Mouse (Mus musculus): ENCODE results near the gene Them5.

The Them5 gene

GRCm38 (mm10) chr3:94341959-94342422, at the start of gene Them5:
Gene Them5 (plus strand): TSS chr3:94342099.
- peak in 1 of 2 experiments; percentile 57 for DNase-seq (ENCODE audit: low spot score in 2 of 2)

- DNase-seq (ENCODE audit: low spot score in 2 of 2): no peak
Observed at GRCm38 (mm10) chr3:94305457-94305856, 36.4 kb upstream of the Them5 start.

GRCm38 (mm10) chr3:94306975-94307374, 34.9 kb upstream of the Them5 start:
- DNase-seq (ENCODE audit: low spot score in 2 of 2): no peak

GRCm38 (mm10) chr3:94309633-94310363, 32.1 kb upstream of the Them5 start, which contains the start of gene Them4:
Gene Them4 (plus strand): TSS chr3:94310089.
- DNase-seq (ENCODE audit: low spot score in 2 of 2): peak; percentile 76 to 85

GRCm38 (mm10) chr3:94310491-94310890, 31.4 kb upstream of the Them5 start:
- DNase-seq (ENCODE audit: low spot score in 2 of 2): no peak

GRCm38 (mm10) chr3:94310911-94311310, 31.0 kb upstream of the Them5 start:
- DNase-seq (ENCODE audit: low spot score in 2 of 2): no peak

GRCm38 (mm10) chr3:94311376-94311775, 30.5 kb upstream of the Them5 start:
- no peak for DNase-seq (ENCODE audit: low spot score in 2 of 2)

GRCm38 (mm10) chr3:94328681-94329080, 13.2 kb upstream of the Them5 start:
- no peak for DNase-seq (ENCODE audit: low spot score in 2 of 2)

GRCm38 (mm10) chr3:94334442-94334841, 7.5 kb upstream of the Them5 start:
- no peak for DNase-seq (ENCODE audit: low spot score in 2 of 2)

GRCm38 (mm10) chr3:94338522-94338921, 3.4 kb upstream of the Them5 start:
- no peak for DNase-seq (ENCODE audit: low spot score in 2 of 2)

- DNase-seq (ENCODE audit: low spot score in 2 of 2): no peak
Observed at GRCm38 (mm10) chr3:94342552-94342951, 653 bp downstream of the Them5 start.

- DNase-seq (ENCODE audit: low spot score in 2 of 2): no peak
Observed at GRCm38 (mm10) chr3:94344182-94344581, 2.3 kb downstream of the Them5 start.

GRCm38 (mm10) chr3:94344897-94345296, 3.0 kb downstream of the Them5 start:
- DNase-seq (ENCODE audit: low spot score in 2 of 2): no peak

- DNase-seq (ENCODE audit: low spot score in 2 of 2): no peak
Observed at GRCm38 (mm10) chr3:94348146-94348545, 6.2 kb downstream of the Them5 start.

- no peak for DNase-seq (ENCODE audit: low spot score in 2 of 2)
Observed at GRCm38 (mm10) chr3:94360812-94361211, 18.9 kb downstream of the Them5 start.

GRCm38 (mm10) chr3:94362138-94362537, 20.2 kb downstream of the Them5 start, which contains the start of gene C2cd4d:
Gene C2cd4d (plus strand): TSS chr3:94362438.
- no peak for DNase-seq (ENCODE audit: low spot score in 2 of 2)

GRCm38 (mm10) chr3:94363291-94364153, 21.6 kb downstream of the Them5 start:
- DNase-seq (ENCODE audit: low spot score in 2 of 2): peak in 1 of 2 experiments; percentile 59

- DNase-seq (ENCODE audit: low spot score in 2 of 2): peak in 1 of 2 experiments; percentile 47
Observed at GRCm38 (mm10) chr3:94364154-94364526, 22.2 kb downstream of the Them5 start.

GRCm38 (mm10) chr3:94366761-94367160, 24.9 kb downstream of the Them5 start:
- DNase-seq (ENCODE audit: low spot score in 2 of 2): peak; percentile 64 to 87

- DNase-seq (ENCODE audit: low spot score in 2 of 2): no peak
Observed at GRCm38 (mm10) chr3:94367511-94367910, 25.6 kb downstream of the Them5 start.

GRCm38 (mm10) chr3:94368631-94369030, 26.7 kb downstream of the Them5 start:
- DNase-seq (ENCODE audit: low spot score in 2 of 2): no peak

GRCm38 (mm10) chr3:94369709-94370108, 27.8 kb downstream of the Them5 start:
- DNase-seq (ENCODE audit: low spot score in 2 of 2): no peak
